Mouse (Mus musculus): ENCODE measurements around the gene Plcb2.

DNA sequence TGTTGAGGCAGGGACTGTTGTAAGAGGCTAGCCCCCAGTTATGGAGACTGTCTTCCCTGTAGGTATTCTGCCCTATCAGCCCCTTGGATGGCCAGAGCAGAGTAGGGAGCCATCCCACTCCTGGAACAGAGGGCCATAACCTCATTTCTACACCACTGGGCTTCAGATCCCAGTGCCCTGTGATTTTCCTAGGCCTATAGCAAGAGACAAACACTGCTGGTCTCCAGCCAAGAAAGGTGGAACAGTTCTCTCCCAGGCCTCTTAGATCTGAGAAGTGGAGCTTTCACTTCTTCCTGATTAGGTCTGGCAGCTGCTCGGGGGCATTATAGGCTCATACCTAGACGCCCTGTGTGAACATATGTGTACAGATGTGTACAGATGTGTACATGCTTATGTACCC lies 48.1 kb upstream of the Plcb2 start:
- no peak for TF ChIP-seq CTCF (IDR thresholded peaks at IDR 0.05; ENCODE audit: low read depth)
- TF ChIP-seq EP300 (IDR thresholded peaks at IDR 0.05; ENCODE audit: low read depth) = no peak

All from heart, postnatal 0 days (tissue).